Mouse (Mus musculus) erythroid progenitor cell, adult 5-6 weeks (primary cell): ENCODE data around the gene Trim67. TPM values are rescaled to one million over a fixed set of nuclear protein-coding genes. Genes with fewer than 3 reads are reported as not detected.

Source experiments
- ATAC-seq: replicated peaks from 2 replicates; pipeline ENCODE4 v1.8.0; 2016; ENCODE audit warnings: moderate number of reproducible peaks, mild to moderate bottlenecking, moderate TSS enrichment, inconsistent platforms; ENCODE audit not compliant: poor library complexity, low FRiP score, severe bottlenecking
- total RNA-seq, 2 experiments: library from RNA; stranded (forward) in 1 of 2; stranded (reverse) in 1 of 2; fragments of 150-400 nt in 1 of 2; fragments of 186-747, 209-891 nt in 1 of 2; gene quantifications; 2 replicates each; pipeline versions ENCODE4 v1.2.3 to v1.2.4; 2015 to 2017; ENCODE audit warnings: low replicate concordance in 2 of 2

The Trim67 gene
- total RNA-seq, 2 experiments from 2014 or later: not detected

- ATAC-seq: no peak
These were observed 70.8 kb downstream of the Trim67 start for GRCm38 (mm10) chr8:124863729-124864128.

GRCm38 (mm10) chr8:124866669-124867068 is 73.8 kb downstream of the Trim67 start:
- no peak for ATAC-seq

- no peak for ATAC-seq
These were observed 74.2 kb downstream of the Trim67 start for GRCm38 (mm10) chr8:124867126-124867525.

- ATAC-seq: no peak
These were observed 76.8 kb downstream of the Trim67 start for GRCm38 (mm10) chr8:124869708-124870107.

DNA sequence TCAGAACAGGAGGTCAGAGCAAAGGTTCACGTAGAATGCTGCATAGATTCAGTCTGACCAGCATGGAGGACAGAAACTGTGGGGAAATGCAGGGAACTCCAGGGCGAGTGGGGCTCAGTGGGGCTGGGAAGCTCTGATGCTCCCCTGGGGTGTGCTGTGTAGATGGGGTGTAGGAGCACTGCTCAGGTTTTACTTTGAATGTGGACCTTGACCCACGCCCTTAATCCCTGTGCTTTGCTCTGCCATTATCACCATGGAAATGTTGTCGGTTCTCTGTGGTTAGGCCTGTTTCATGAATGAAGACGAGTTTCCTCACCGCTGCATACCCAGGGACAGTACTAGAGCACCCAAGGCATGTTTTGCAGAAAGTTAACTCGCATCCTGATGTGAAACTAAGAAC is 78.6 kb downstream of the Trim67 start:
- no peak for ATAC-seq

DNA sequence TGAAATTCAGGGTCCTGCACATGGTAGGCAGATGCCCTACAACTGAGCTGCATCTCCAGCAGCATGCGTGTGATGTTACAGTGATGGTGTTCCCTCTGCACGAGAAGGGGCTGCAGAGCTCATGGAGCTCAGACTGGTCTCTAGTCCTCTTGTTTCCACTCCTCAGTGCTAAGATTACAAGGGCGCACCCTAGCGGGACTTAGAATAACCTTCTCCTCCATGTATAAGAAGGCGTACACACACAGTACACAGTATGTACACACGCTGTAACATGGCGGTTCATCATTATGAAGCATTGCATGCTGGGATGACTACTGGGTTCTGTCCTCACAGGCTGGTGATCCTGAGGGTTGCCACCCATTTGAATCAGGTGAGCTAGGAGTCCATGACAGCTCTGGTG is 79.2 kb downstream of the Trim67 start:
- ATAC-seq: no peak

DNA sequence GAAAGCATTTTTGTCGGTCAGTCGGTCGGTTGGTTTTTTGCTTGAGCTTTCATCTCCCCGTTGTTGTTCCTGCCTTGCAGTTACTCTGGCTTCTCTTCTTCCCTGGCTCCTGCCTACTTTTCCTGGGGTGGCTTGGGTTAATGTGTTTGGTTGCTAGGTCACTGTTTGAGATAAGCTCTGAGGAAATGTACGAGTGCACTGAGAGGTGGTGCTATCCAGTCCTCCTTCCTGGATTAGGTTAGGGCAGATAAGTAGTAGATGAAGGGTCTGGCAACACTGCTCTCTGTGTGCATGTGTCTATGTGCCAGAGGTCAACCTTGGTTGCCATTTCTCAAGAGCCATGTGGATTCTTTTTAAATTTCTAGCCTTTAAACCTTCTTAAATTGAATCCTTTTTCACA is 79.8 kb downstream of the Trim67 start:
- no peak for ATAC-seq

- ATAC-seq: no peak
These were observed 85.2 kb downstream of the Trim67 start for GRCm38 (mm10) chr8:124878141-124878540.

DNA sequence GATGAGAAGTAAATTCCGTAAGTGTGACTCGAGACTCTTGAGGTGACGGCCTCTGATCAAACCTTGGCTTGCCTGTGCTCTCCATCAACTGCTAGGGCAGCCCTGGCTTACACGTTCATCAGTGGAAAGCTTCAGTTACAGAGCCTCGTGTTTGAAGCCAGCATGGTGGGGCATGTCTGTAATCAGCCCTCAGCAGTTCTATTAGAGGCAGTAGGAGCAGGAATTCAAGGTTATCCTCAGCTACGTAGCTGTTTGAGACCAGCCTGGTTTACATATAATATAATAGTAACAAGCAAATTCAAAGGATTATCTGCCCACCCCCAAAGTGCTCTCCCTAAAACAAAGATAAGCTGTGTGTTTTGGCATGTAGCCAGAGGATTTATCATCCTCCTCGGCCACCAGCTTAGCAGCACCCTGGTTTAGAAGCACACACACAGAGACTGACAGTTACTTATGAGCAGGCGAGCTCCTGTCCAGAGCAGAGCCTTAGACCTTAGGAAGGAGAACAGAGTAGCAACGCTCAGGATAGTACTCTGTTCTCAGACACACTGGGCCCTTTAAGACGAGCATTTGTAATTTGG is 86.1 kb downstream of the Trim67 start:
- ATAC-seq: peak; percentile 40; the same call in 1 of the 2 replicates

Other genes starting within 250 kb of the Trim67 start
- gene Agt, start 223.4 kb upstream of the Trim67 start, total RNA-seq (2015; ENCODE audit: low replicate concordance): 1.1 and 2.5 TPM in 2 replicates
- not detected in 2 replicates for gene Agt, start 223.4 kb upstream of the Trim67 start, total RNA-seq (2017; ENCODE audit: low replicate concordance)
- not detected in 2 replicates for gene Capn9, start 217.0 kb upstream of the Trim67 start, total RNA-seq (2015; ENCODE audit: low replicate concordance)
- gene Capn9, start 217.0 kb upstream of the Trim67 start, total RNA-seq (2017; ENCODE audit: low replicate concordance): not detected in 2 replicates
- gene 2310022B05Rik, start 129.7 kb upstream of the Trim67 start, total RNA-seq (2015; ENCODE audit: low replicate concordance): 38.6 and 42.8 TPM in 2 replicates
- 12.5 and 17.8 TPM in 2 replicates for gene 2310022B05Rik, start 129.7 kb upstream of the Trim67 start, total RNA-seq (2017; ENCODE audit: low replicate concordance)
- gene Ttc13, start 71.1 kb upstream of the Trim67 start, total RNA-seq (2015; ENCODE audit: low replicate concordance): 26.3 and 34.8 TPM in 2 replicates
- gene Ttc13, start 71.1 kb upstream of the Trim67 start, total RNA-seq (2017; ENCODE audit: low replicate concordance): 25.9 and 26.0 TPM in 2 replicates
- 1.7 TPM in 1 of 2 replicates, not detected in the other for gene Arv1, start 71.0 kb upstream of the Trim67 start, total RNA-seq (2015; ENCODE audit: low replicate concordance)
- gene Arv1, start 71.0 kb upstream of the Trim67 start, total RNA-seq (2017; ENCODE audit: low replicate concordance): 2.3 TPM in 1 of 2 replicates, not detected in the other
- not detected in 2 replicates for gene Fam89a, start 41.3 kb upstream of the Trim67 start, total RNA-seq (2015; ENCODE audit: low replicate concordance)
- gene Fam89a, start 41.3 kb upstream of the Trim67 start, total RNA-seq (2017; ENCODE audit: low replicate concordance): not detected in 2 replicates
- 35.2 and 40.4 TPM in 2 replicates for gene Gnpat, start 69.9 kb downstream of the Trim67 start, total RNA-seq (2015; ENCODE audit: low replicate concordance)
- 22.5 and 31.8 TPM in 2 replicates for gene Gnpat, start 69.9 kb downstream of the Trim67 start, total RNA-seq (2017; ENCODE audit: low replicate concordance)
- gene 2810004N23Rik, start 70.0 kb downstream of the Trim67 start, total RNA-seq (2015; ENCODE audit: low replicate concordance): 4.0 and 5.4 TPM in 2 replicates
- 5.7 and 7.4 TPM in 2 replicates for gene 2810004N23Rik, start 70.0 kb downstream of the Trim67 start, total RNA-seq (2017; ENCODE audit: low replicate concordance)
- 1.8 and 7.1 TPM in 2 replicates for gene Exoc8, start 104.6 kb downstream of the Trim67 start, total RNA-seq (2015; ENCODE audit: low replicate concordance)
- 7.9 and 11.4 TPM in 2 replicates for gene Exoc8, start 104.6 kb downstream of the Trim67 start, total RNA-seq (2017; ENCODE audit: low replicate concordance)
- 15.9 and 17.7 TPM in 2 replicates for gene Sprtn, start 104.8 kb downstream of the Trim67 start, total RNA-seq (2015; ENCODE audit: low replicate concordance)
- 16.6 and 20.2 TPM in 2 replicates for gene Sprtn, start 104.8 kb downstream of the Trim67 start, total RNA-seq (2017; ENCODE audit: low replicate concordance)
- gene Egln1, start 156.2 kb downstream of the Trim67 start, total RNA-seq (2015; ENCODE audit: low replicate concordance): 2.5 and 5.4 TPM in 2 replicates
- gene Egln1, start 156.2 kb downstream of the Trim67 start, total RNA-seq (2017; ENCODE audit: low replicate concordance): 2.2 and 2.9 TPM in 2 replicates
- 8.0 and 13.3 TPM in 2 replicates for gene Tsnax, start 219.9 kb downstream of the Trim67 start, total RNA-seq (2015; ENCODE audit: low replicate concordance)
- 6.7 and 7.0 TPM in 2 replicates for gene Tsnax, start 219.9 kb downstream of the Trim67 start, total RNA-seq (2017; ENCODE audit: low replicate concordance)